Mouse (Mus musculus) megakaryocyte, adult 5-6 weeks (primary cell): ENCODE data around the gene Itfg2. TPM values are rescaled to one million over a fixed set of nuclear protein-coding genes. Genes with fewer than 3 reads are reported as not detected.

Experiments used
- ATAC-seq: 2 replicates; pipeline ENCODE4 v1.8.0; 2016; ENCODE audit warnings: mild to moderate bottlenecking, inconsistent platforms; ENCODE audit not compliant: poor library complexity, severe bottlenecking
- total RNA-seq, 2 experiments: library from RNA; stranded (forward) in 1 of 2; stranded (reverse) in 1 of 2; fragments of 153-499, 151-499 nt in 1 of 2; fragments of 221-1000, 200-1000 nt in 1 of 2; gene quantifications; 2 replicates each; pipeline versions ENCODE4 v1.2.3 to v1.2.4; 2015 to 2017

Gene Itfg2
- total RNA-seq (2015) (6.4 and 6.8 TPM in 2 replicates), total RNA-seq (2017) (6.2 and 14.1 TPM in 2 replicates)

- ATAC-seq: peak; percentile 95
These were observed at the start of gene Itfg2 for GRCm38 (mm10) chr6:128424269-128425019. Gene Itfg2 (minus strand): TSS chr6:128424931.

DNA sequence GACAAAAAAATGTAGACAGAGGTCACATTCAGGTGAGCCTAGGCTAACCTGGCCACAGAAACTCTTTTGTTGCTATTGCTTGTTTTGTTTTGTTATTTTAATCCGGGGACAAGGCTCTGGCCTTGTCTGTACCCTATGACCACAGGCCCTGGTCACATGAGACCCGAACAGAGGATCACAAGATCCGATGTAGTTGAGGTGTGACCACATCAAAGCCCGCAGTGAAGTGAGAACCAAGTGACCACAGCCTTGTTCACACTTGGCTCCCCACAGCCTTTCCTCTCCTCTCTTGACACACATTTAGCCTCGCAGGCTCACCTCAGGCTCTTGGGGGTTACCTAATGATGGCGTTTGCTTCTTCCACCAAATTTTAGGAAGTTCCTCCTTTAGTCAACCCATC, 49.4 kb upstream of the Itfg2 start:
- ATAC-seq: peak; percentile 43

DNA sequence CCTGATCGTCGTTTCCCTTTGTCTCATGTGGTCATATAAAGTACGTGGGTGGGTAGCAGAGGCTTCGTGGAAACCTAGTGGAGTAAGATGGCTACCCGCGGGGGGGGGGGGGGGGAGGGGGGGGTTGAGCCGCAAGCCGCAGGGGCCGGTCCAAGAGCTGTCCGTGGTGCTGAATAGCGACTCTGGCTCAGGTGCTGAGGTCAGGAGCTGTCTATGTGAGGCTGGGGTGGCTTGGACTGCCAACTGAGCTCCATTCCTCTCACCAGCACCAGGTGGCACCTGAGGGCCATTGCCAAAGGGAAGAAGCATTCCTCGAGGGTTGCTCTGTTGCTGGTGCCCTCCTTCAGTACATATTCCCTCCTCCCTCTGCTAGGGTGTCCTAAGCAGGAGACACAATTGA, 44.7 kb upstream of the Itfg2 start:
- ATAC-seq: peak; percentile 49

DNA sequence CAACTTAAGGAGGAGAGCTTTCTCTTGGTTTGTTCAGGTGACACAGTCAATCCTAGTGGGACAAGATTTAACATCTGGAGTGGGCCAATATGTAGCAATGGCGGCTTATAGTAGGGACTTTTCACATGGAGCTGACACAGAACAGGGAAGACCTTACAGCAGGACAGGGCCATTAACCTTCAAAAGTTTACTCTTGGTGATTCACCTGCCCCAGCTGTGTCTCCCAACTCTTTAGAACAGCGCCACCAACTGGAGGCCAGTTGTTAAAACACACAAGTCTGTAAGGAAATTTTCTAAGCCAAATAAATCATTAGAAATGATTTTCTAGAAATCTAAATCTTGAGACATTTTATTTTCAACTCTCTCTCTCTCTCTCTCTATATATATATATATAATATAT, 42.6 kb upstream of the Itfg2 start:
- ATAC-seq: no peak

DNA sequence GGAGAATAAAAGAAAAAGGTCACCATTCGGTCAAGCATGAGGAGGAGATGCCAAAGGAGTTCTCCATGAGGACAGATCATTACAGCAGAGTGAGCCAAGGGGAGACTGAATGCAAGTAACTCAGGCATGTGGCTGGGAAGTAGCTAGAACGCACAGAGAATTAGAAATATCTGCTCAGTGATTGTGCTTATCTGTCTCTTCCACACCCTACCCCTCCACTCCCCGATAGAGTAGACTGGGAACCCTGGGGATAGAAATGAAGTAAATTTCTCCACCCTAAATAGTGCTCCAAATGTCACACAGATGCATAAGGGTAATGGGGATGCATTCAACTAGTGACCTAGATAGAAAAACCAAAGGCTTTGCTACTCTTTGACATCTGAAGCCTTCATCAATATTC, 41.8 kb upstream of the Itfg2 start:
- ATAC-seq: no peak

- no peak for ATAC-seq
These were observed 41.3 kb upstream of the Itfg2 start for GRCm38 (mm10) chr6:128466043-128466442.

GRCm38 (mm10) chr6:128464996-128465395, 40.3 kb upstream of the Itfg2 start:
- ATAC-seq: no peak

DNA sequence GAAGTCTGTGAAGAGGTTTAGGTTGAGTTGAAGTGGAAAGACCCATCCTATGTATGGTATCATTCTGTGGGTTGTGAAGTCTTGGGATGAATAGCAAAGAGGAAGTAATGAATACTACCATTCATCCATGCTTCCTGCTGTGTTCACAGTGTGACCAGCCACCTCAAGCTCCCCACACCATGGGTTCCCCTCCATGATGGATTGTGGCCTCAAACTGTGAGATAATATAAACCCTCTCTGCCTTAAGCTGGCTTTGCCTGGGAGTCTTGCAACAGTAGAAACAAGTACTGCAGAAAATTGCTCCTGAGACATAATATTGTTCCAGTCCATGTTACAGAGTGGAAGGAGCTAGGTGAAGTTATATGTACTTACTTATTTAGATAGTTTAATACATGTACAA, 36.9 kb upstream of the Itfg2 start:
- ATAC-seq: no peak

DNA sequence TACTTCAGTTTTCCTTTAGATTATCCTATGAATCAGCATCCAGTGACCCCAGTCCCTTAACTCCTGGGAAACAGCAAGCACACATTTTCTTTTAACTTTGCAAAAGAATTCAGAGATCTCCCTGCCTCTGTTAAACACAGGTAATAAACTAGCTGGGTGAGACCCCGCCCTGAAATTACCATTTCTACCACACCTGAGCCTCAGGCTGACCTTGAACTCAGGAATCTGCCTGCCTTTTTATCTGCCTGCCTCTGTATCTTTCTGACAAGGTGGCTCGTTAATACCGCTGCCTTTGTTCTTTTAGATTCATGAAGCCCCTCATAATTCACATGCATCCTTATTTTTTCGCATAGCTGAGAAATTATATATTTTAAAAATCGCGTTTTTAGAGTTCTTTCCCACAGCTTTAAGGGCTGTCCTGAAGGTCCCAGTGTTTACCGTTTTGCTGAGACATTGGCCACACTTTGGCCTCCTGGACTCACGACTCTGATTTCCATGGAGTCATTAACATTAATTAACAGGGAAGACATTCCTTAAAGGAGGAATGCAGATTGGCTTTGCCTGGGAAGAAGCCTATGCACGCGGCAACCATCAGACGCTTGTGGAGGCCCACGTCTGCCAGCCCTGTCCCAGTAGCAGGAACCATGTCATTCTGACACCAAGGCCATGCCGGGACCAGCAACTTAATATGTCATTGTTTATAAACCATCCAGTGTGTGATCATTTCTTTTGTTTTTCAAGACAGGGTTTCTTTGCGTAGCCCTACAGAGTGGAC, 36.2 kb upstream of the Itfg2 start:
- ATAC-seq: no peak

DNA sequence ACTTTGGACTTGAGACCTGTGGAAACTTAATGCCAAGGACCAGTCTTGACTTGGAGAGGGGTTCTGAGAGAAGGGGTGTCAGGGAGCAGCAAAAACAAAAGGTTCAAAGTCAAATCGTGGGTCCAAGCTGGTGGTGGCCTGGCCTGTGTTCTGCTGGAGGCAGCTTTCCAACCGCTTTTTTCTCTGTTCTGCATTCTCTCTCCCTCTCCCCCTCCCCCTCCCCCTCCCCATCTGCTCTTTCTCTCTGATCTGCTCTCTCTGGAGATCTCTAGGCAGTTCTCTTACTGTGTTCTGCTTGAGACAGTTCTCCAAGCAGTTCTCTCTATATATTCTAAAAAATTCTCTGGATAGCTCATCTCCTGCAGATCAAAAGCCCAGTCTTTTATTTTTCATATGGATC, 35.6 kb upstream of the Itfg2 start:
- ATAC-seq: no peak

GRCm38 (mm10) chr6:128457186-128457585, 32.5 kb upstream of the Itfg2 start:
- ATAC-seq: no peak

DNA sequence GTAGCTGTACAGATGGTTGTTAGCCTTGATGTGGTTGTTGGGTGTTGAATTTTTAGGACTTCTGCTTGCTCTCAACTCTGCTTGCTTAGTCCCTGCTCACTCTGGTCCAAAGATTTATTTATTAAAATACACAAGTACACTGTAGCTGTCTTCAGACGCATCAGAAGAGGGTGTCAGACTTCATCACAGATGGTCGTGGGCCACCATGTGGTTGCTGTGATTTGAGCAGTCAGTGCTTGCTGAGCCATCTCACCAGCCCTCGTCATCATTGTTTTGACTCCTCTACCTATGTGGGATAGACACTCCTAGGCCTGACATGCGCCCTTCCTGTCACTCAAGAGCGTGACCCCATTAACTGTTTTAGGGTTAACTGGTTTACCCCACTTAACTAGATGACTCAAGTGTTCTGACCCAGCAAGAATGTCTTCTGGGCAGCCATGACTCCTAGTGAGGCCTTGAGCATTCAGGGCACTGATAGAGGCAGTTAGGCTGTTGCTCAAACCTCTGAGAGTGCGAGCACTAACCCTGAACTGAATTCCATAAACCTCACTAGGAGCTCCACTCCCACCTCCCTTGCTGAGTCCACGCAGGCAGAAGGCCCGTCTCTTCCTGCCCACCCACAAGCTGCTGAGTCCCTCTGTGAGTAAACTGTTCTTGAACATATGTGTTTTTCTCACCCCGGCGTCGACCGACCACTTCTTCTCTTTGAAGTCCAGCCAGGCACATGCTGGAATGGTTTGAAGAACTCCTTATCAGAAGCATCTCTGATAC, 31.3 kb upstream of the Itfg2 start:
- no peak for ATAC-seq

DNA sequence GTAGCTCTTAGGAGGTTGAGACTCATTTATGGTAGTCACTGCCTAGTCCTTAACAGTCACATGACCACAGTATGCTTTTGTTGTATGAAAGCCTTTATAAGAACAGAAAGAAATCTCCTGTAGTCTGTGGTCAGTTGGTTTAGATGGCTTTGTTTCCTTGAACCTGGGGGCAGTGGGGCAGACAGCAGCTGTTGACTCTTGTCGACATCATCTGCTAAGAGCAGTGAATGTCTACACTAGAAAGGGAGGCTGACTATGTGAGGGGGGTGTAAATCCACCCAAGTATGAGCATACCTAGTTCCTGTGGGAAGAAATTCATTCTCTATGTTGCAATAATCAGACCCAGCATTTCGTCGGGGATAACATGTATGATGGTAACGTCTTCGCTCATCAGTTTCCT, 22.3 kb upstream of the Itfg2 start:
- no peak for ATAC-seq

DNA sequence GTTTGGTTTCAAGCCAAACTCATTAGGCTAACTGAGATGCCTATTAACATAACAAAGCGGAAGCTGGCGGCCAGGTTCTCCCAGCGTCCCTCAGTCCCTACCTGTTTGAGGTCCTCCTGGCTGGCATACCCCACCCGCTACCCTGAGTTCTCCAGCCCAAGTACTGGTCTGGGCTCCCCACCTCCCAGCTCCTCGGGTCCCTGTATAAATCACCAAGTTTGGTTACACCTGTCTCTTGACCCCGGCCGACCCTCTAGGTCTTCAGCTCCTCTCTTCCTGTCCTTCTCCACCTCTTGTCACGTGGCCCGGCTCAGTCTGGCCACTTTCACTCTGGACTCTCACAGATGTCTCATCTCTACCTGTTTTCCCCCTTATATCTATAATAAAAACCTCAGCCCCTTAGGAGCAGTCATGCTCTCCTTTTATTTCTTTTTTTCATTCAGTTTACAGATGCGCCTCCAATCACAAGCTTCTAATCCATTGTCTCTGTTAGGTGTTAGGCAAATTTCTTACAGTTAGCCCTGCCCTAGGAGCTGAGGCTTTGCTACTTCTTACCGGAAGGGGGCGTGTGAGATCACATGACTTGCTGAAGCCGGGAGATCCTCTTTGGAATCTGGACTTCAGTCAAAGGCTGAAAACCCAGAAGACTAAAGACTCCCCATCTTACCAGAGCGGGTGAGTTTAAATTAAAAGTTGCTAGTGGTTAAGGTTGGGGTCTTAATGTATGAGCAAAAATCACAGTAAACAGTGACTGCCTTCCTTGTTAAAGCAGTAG, 21.2 kb upstream of the Itfg2 start:
- ATAC-seq: peak; percentile 74

- ATAC-seq: no peak
These were observed 15.5 kb upstream of the Itfg2 start for GRCm38 (mm10) chr6:128440238-128440637.

- ATAC-seq: no peak
These were observed 14.2 kb upstream of the Itfg2 start for GRCm38 (mm10) chr6:128438871-128439341.

GRCm38 (mm10) chr6:128438317-128438870, 13.7 kb upstream of the Itfg2 start, which contains the start of gene Fkbp4:
Gene Fkbp4 (minus strand): TSS chr6:128438677.
- ATAC-seq: peak; percentile 91

DNA sequence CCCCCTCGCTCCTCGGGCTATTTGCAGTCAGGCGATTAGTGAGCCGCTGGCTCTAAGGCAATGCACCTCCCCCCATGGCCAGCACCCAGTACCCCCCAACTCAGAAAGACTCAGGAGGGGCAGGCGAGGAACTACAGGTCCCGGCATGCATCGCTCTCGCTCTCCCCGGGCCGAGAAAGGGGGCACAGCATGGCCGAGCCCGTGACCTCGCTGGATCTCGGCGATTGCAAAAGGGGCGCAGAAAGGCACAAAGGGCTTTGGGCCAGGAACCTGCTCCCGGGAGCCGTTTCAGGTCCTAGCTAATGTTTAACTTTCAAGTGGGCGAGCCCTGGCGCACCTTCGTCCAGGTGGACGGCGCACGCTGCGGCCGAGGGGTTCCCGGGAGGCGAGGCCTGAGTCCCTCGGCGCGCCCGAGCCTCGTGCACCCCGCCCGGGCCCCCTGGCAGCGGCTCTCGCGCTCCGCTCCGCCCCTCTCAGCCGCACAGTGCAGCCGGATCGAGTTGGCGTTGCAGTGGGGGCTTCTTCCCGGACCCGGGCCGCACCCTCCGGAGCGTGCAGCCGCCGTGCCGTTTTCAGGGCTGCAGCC, 13.1 kb upstream of the Itfg2 start:
- ATAC-seq: peak; percentile 51

DNA sequence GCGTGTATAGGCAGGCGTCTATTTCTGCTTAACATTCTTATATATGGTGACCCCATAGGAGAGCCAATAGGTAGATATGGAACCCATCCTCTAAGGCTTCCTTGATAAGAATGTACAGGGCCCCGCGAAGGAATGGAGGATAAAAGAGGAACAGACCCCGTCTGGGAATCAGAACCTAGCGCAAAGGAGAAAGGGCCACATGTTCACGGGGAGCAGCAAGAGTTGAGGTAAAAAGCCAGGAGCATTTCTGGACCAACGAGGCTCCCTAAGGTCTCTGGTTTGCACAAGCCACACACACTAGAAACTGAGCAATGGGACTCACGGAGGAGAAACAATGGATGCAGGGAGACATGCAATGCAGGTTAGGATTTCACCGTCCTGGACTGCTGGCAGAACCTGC, 12.6 kb upstream of the Itfg2 start:
- ATAC-seq: 0 out of 2 replicates have a peak, but pooled peaks have one; percentile 0
